Mouse (Mus musculus) CH12.LX (cell line): Measurements from ENCODE around the gene Tex14. TPM values are rescaled to one million over a fixed set of nuclear protein-coding genes. Genes with fewer than 3 reads are reported as not detected.
A peak's percentile ranks its signal among the peaks of the same experiment; 100 is the strongest.

Experiments
- DNase-seq: peaks from one replicate; pipeline ENCODE4 v3.0.0-alpha.2; 2013; ENCODE audit errors: extremely low read depth
- H3K27ac ChIP-seq: 2 replicates; pipeline ENCODE4 v1.5.1; 2012; ENCODE audit warnings: low read depth, mild to moderate bottlenecking, control low read depth, moderate library complexity; ENCODE audit not compliant: insufficient read depth
- H3K27me3 ChIP-seq: replicated peaks from 2 replicates; pipeline ENCODE3; 2012; ENCODE audit warnings: inconsistent platforms
- H3K36me3 ChIP-seq, 2 experiments: replicated peaks in 1 of 2; 2 replicates each; pipeline versions ENCODE3 to v1.6.1; 2012; ENCODE audit warnings: inconsistent platforms in 1 of 2, low read length in 1 of 2, mild to moderate bottlenecking in 1 of 2, mixed read lengths in 1 of 2, moderate library complexity in 1 of 2; ENCODE audit not compliant: control insufficient read depth in 1 of 2, insufficient read depth in 1 of 2
- H3K4me1 ChIP-seq, 2 experiments: 2 replicates each; pipeline ENCODE4 v1.6.1; 2012; ENCODE audit warnings: inconsistent platforms in 1 of 2, moderate library complexity in 1 of 2; ENCODE audit not compliant: insufficient read depth in 2 of 2, control insufficient read depth in 1 of 2
- H3K4me2 ChIP-seq: 2 replicates; pipeline ENCODE4 v1.6.1; 2012; ENCODE audit warnings: low read depth, mild to moderate bottlenecking, control low read depth; ENCODE audit not compliant: poor library complexity, insufficient read depth, severe bottlenecking
- H3K4me3 ChIP-seq, 3 experiments: fragments of 150-350 bp in 1 of 3; sonication (generic) in 1 of 3; replicated peaks in 1 of 3; 2 replicates each; pipeline versions ENCODE3 to v1.5.1; 2011 to 2012; ENCODE audit warnings: low read depth in 2 of 3, low read length in 2 of 3, mild to moderate bottlenecking in 2 of 3, moderate library complexity in 2 of 3, control low read depth in 1 of 3, improper control_type of control experiment in 1 of 3, inconsistent platforms in 1 of 3, mixed read lengths in 1 of 3; ENCODE audit not compliant: poor library complexity in 1 of 3
- H3K79me2 ChIP-seq: replicated peaks from 2 replicates; pipeline ENCODE4 v1.6.1; 2012; ENCODE audit warnings: mild to moderate bottlenecking, moderate library complexity; ENCODE audit not compliant: control insufficient read depth, poor library complexity, insufficient read depth, severe bottlenecking; ENCODE audit errors: extremely low read depth
- H3K9ac ChIP-seq: 2 replicates; pipeline ENCODE4 v1.6.1; 2012; ENCODE audit warnings: low read depth, mild to moderate bottlenecking, control low read depth, moderate library complexity; ENCODE audit not compliant: insufficient read depth
- H3K9me3 ChIP-seq: replicated peaks from 2 replicates; pipeline ENCODE3; 2012; ENCODE audit warnings: low read length, inconsistent platforms, mixed read lengths
- CHD1 ChIP-seq: IDR thresholded peaks from 2 replicates; pipeline ENCODE4 v1.6.1; 2012; ENCODE audit warnings: low read depth, low read length, improper control_type of control experiment, inconsistent platforms
- CHD2 ChIP-seq: IDR thresholded peaks from 2 replicates; pipeline ENCODE4 v1.6.1; 2011; ENCODE audit warnings: low read length, improper control_type of control experiment
- ELF1 ChIP-seq: IDR thresholded peaks from 2 replicates; pipeline ENCODE4 v1.6.1; 2014; ENCODE audit warnings: low read depth, mild to moderate bottlenecking, inconsistent platforms, low read length, improper control_type of control experiment
- EP300 ChIP-seq: IDR thresholded peaks from 2 replicates; pipeline ENCODE4 v1.6.1; 2011; ENCODE audit warnings: low read length, improper control_type of control experiment
- ETS1 ChIP-seq: conservative IDR thresholded peaks from 2 replicates; pipeline ENCODE4 v1.6.1; 2012; ENCODE audit warnings: low read depth, mild to moderate bottlenecking, inconsistent platforms, low read length, improper control_type of control experiment, moderate library complexity
- IRF4 ChIP-seq: IDR thresholded peaks from 2 replicates; pipeline ENCODE4 v1.6.1; 2014; ENCODE audit warnings: low read depth, mild to moderate bottlenecking, inconsistent platforms, low read length, improper control_type of control experiment
- JUND ChIP-seq: conservative IDR thresholded peaks from 2 replicates; pipeline ENCODE4 v1.6.1; 2011; ENCODE audit warnings: low read depth, low read length, improper control_type of control experiment
- KAT2A ChIP-seq: IDR thresholded peaks from 2 replicates; pipeline ENCODE4 v1.6.1; 2012; ENCODE audit warnings: low read length, improper control_type of control experiment, inconsistent platforms; ENCODE audit not compliant: insufficient replicate concordance
- MAFK ChIP-seq: IDR thresholded peaks from 2 replicates; pipeline ENCODE4 v1.6.1; 2011; ENCODE audit warnings: low read length, improper control_type of control experiment; ENCODE audit not compliant: insufficient replicate concordance
- MXI1 ChIP-seq: IDR thresholded peaks from 2 replicates; pipeline ENCODE4 v1.6.1; 2011; ENCODE audit warnings: mild to moderate bottlenecking, low read depth, low read length, improper control_type of control experiment
- MYC ChIP-seq: IDR thresholded peaks from 2 replicates; pipeline ENCODE4 v1.6.1; 2011; ENCODE audit warnings: low read depth, mild to moderate bottlenecking, improper control_type of control experiment, low read length
- NELFE ChIP-seq: IDR thresholded peaks from 2 replicates; pipeline ENCODE4 v1.6.1; 2011; ENCODE audit warnings: low read depth, low read length, improper control_type of control experiment
- PAX5 ChIP-seq: IDR thresholded peaks from 2 replicates; pipeline ENCODE4 v1.6.1; 2012; ENCODE audit warnings: low read length, inconsistent platforms, mixed read lengths
- POLR2AphosphoS2 ChIP-seq: IDR thresholded peaks from 2 replicates; pipeline ENCODE4 v1.6.1; 2011; ENCODE audit warnings: low read depth, low read length, improper control_type of control experiment
- RAD21 ChIP-seq: IDR thresholded peaks from 2 replicates; pipeline ENCODE4 v1.6.1; 2011; ENCODE audit warnings: low read depth, mild to moderate bottlenecking, low read length, improper control_type of control experiment, moderate library complexity
- SIN3A ChIP-seq: IDR thresholded peaks from 2 replicates; pipeline ENCODE4 v1.6.1; 2012; ENCODE audit warnings: low read length, improper control_type of control experiment, inconsistent platforms
- USF1 ChIP-seq: IDR thresholded peaks from 2 replicates; pipeline ENCODE4 v1.6.1; 2014; ENCODE audit warnings: low read depth, mild to moderate bottlenecking, inconsistent platforms, low read length, improper control_type of control experiment
- ZC3H11A ChIP-seq: IDR thresholded peaks from 2 replicates; pipeline ENCODE4 v1.6.1; 2012; ENCODE audit warnings: low read depth, mild to moderate bottlenecking, inconsistent platforms, low read length, improper control_type of control experiment
- ZMIZ1 ChIP-seq: IDR thresholded peaks from 2 replicates; pipeline ENCODE4 v1.6.1; 2012; ENCODE audit warnings: low read depth, mild to moderate bottlenecking, inconsistent platforms, low read length, improper control_type of control experiment
- dilution Hi-C: fragments of 300-500 bp; cut with MboI; formaldehyde crosslinking; loops from 2 replicates; pipeline ENCODE4 v1.14.3; 2020; ENCODE audit warnings: low sequenced_read_pairs; ENCODE audit not compliant: extremely low pct_unique_long_range_greater_than_20kb, extremely low pct_ligation_motif_present
- in situ Hi-C: fragments of 300-500 bp; cut with MboI; formaldehyde crosslinking; loops from 3 replicates; pipeline ENCODE4 v1.14.3; 2019; ENCODE audit warnings: low sequenced_read_pairs, low pct_ligation_motif_present, low pct_unique_long_range_greater_than_20kb, mixed read lengths
- polyA plus RNA-seq: library from polyadenylated mRNA; unstranded; fragments of >175 nt; gene quantifications from 2 replicates; pipeline ENCODE4 v1.2.1, GENCODE M21; 2012; ENCODE audit warnings: low read depth; ENCODE audit not compliant: insufficient read length
- total RNA-seq, 2 experiments: library from RNA; depleted of rRNA; stranded (reverse); fragments of 300-350 nt in 1 of 2; fragments of >200 nt in 1 of 2; gene quantifications; 2 replicates each; pipeline ENCODE4 v1.2.3; 2012 to 2014

Gene Tex14
- total and polyA plus RNA-seq, 3 experiments, result 1.3 to 2.1 (median 1.4) TPM

- TF ChIP-seq POLR2AphosphoS2 (no peak), MAFK (peak; percentile 85; the same call in 1 of the 2 replicates), CHD2 (no peak), EP300 (peak; percentile 46; the same call in 1 of the 2 replicates), ZC3H11A (peak; percentile 74), RAD21 (peak; percentile 100), IRF4 (peak; percentile 63; the same call in 1 of the 2 replicates)
Observed at GRCm38 (mm10) chr11:87519260-87519659, 114.4 kb downstream of the Tex14 start (continued).

GRCm38 (mm10) chr11:87523466-87523865 lies 118.6 kb downstream of the Tex14 start:
- DNase-seq, result no peak
- dilution Hi-C loops (no loop called here), in situ Hi-C loops (loop anchor here (5.0 kb wide), 1 partner anchor 91 kb away; no protein-coding TSS in a partner anchor)
- no peak overlapping the region for H3K9ac ChIP-seq
- no peak for TF ChIP-seq MXI1
- no peak for TF ChIP-seq KAT2A
- no peak for TF ChIP-seq JUND
- no peak for TF ChIP-seq CHD2
- no peak for TF ChIP-seq ETS1
- TF ChIP-seq NELFE, result no peak
- no peak for TF ChIP-seq MYC
- TF ChIP-seq USF1, result no peak
- no peak overlapping the region for H3K4me2 ChIP-seq
- no peak overlapping the region for H3K4me3 ChIP-seq
- H3K27me3 ChIP-seq, result no peaks in the 10 kb centered on the region
- H3K9me3 ChIP-seq, result no peaks in the 10 kb centered on the region
- peaks cover 14 to 70% of the 10 kb centered on the region in 2 experiments for H3K4me1 ChIP-seq
- H3K36me3 ChIP-seq, result no peaks in the 10 kb centered on the region
- no peak overlapping the region for H3K27ac ChIP-seq
- no peaks in the 10 kb centered on the region for H3K79me2 ChIP-seq

- TF ChIP-seq SIN3A, result no peak
- TF ChIP-seq POLR2AphosphoS2, result no peak
- TF ChIP-seq ZMIZ1, result no peak
- TF ChIP-seq USF1, result no peak
- TF ChIP-seq PAX5, result no peak
- TF ChIP-seq CHD1, result no peak
- no peak for TF ChIP-seq IRF4
- no peak for TF ChIP-seq ELF1
- no peak for TF ChIP-seq ETS1
- no peak for TF ChIP-seq MXI1
- TF ChIP-seq NELFE, result no peak
- no peaks in the 10 kb centered on the region for H3K79me2 ChIP-seq
- no peaks in the 10 kb centered on the region for H3K27me3 ChIP-seq
- no peak for DNase-seq
- in situ Hi-C loops, result loop anchor here (5.0 kb wide), 1 partner anchor 92 kb away; no protein-coding TSS in a partner anchor
- no peaks in the 10 kb centered on the region for H3K9me3 ChIP-seq
- no peak overlapping the region for H3K4me2 ChIP-seq
- H3K27ac ChIP-seq, result no peak overlapping the region
- no peak overlapping the region for H3K4me3 ChIP-seq
- H3K4me1 ChIP-seq, result peaks cover 14 to 66% of the 10 kb centered on the region in 2 experiments
- no peaks in the 10 kb centered on the region for H3K36me3 ChIP-seq
- H3K9ac ChIP-seq, result no peak overlapping the region
- dilution Hi-C loops, result no loop called here
Observed at GRCm38 (mm10) chr11:87523967-87524366, 119.1 kb downstream of the Tex14 start.
